Mouse (Mus musculus) MEL (cell line): ENCODE measurements around the gene Carm1. TPM values are rescaled to one million over a fixed set of nuclear protein-coding genes. Genes with fewer than 3 reads are reported as not detected.
"Not testable (repeated sequence)": the region's sequence is repeated elsewhere in the genome, so short reads cannot be mapped to it uniquely, and the experiment has no call there.

Experiments
- DNase-seq: peaks from one replicate; pipeline ENCODE4 v3.0.0; 2011; ENCODE audit warnings: low read depth, low spot score
- H3K27ac ChIP-seq: 2 replicates; pipeline ENCODE4 v1.5.1; 2012; ENCODE audit warnings: low read depth, mild to moderate bottlenecking, control low read depth, low read length, moderate library complexity; ENCODE audit not compliant: control insufficient read depth
- H3K27me3 ChIP-seq, 2 experiments: fragments of 150-350 bp in 1 of 2; sonication (generic) in 1 of 2; 2 replicates each; pipeline ENCODE4 v1.6.1; 2012; ENCODE audit warnings: low read length in 2 of 2, mild to moderate bottlenecking in 2 of 2, improper control_type of control experiment in 1 of 2, moderate library complexity in 1 of 2; ENCODE audit not compliant: insufficient read depth in 2 of 2, control insufficient read depth in 1 of 2
- H3K36me3 ChIP-seq, 2 experiments: 2 replicates each; pipeline ENCODE4 v1.6.1; 2012 to 2014; ENCODE audit warnings: low read length in 2 of 2, improper control_type of control experiment in 1 of 2, inconsistent platforms in 1 of 2, mild to moderate bottlenecking in 1 of 2; ENCODE audit not compliant: insufficient read depth in 2 of 2, control insufficient read depth in 1 of 2
- H3K4me1 ChIP-seq, 2 experiments: fragments of 150-350 bp in 1 of 2; sonication (generic) in 1 of 2; 2 replicates each; pipeline ENCODE4 v1.6.1; 2012; ENCODE audit warnings: low read length in 2 of 2, improper control_type of control experiment in 1 of 2, mild to moderate bottlenecking in 1 of 2; ENCODE audit not compliant: insufficient read depth in 2 of 2, control insufficient read depth in 1 of 2
- H3K4me3 ChIP-seq, 2 experiments: fragments of 150-350 bp in 1 of 2; sonication (generic) in 1 of 2; 2 replicates each; pipeline ENCODE4 v1.5.1; 2012; ENCODE audit warnings: low read depth in 2 of 2, low read length in 2 of 2, mild to moderate bottlenecking in 2 of 2, moderate library complexity in 2 of 2, control low read depth in 1 of 2, improper control_type of control experiment in 1 of 2; ENCODE audit not compliant: control insufficient read depth in 1 of 2, insufficient read depth in 1 of 2
- H3K79me2 ChIP-seq: 2 replicates; pipeline ENCODE4 v1.6.1; 2012; ENCODE audit warnings: mild to moderate bottlenecking, low read length, moderate library complexity; ENCODE audit not compliant: control insufficient read depth, poor library complexity, insufficient read depth
- H3K9ac ChIP-seq: 2 replicates; pipeline ENCODE4 v1.6.1; 2012; ENCODE audit warnings: low read depth, mild to moderate bottlenecking, control low read depth, low read length, moderate library complexity; ENCODE audit not compliant: control insufficient read depth, poor library complexity, severe bottlenecking
- H3K9me3 ChIP-seq: fragments of 150-350 bp; sonication (generic); replicated peaks from 2 replicates; pipeline ENCODE4 v1.6.1; 2012; ENCODE audit warnings: mild to moderate bottlenecking, low read length, improper control_type of control experiment, moderate library complexity; ENCODE audit not compliant: insufficient read depth
- EP300 ChIP-seq, 2 experiments: IDR thresholded peaks; 2 replicates each; pipeline ENCODE4 v1.6.1; 2011; ENCODE audit warnings: improper control_type of control experiment in 2 of 2, low read length in 2 of 2, low read depth in 1 of 2, mild to moderate bottlenecking in 1 of 2
- ETS1 ChIP-seq: IDR thresholded peaks from 2 replicates; pipeline ENCODE4 v1.6.1; 2012; ENCODE audit warnings: low read depth, mild to moderate bottlenecking, inconsistent platforms, low read length, improper control_type of control experiment, moderate library complexity
- MAFK ChIP-seq: IDR thresholded peaks from 2 replicates; pipeline ENCODE4 v1.6.1; 2011; ENCODE audit warnings: low read depth, mild to moderate bottlenecking, low read length, improper control_type of control experiment, borderline replicate concordance
- MXI1 ChIP-seq: IDR thresholded peaks from 2 replicates; pipeline ENCODE4 v1.6.1; 2011; ENCODE audit warnings: mild to moderate bottlenecking, low read depth, low read length, improper control_type of control experiment
- NELFE ChIP-seq: IDR thresholded peaks from 2 replicates; pipeline ENCODE4 v1.6.1; 2011; ENCODE audit warnings: low read depth, low read length, improper control_type of control experiment
- POLR2A ChIP-seq, 2 experiments: IDR thresholded peaks; 2 replicates each; pipeline ENCODE4 v1.6.1; 2011 to 2012; ENCODE audit warnings: low read length in 2 of 2, mild to moderate bottlenecking in 2 of 2, control low read depth in 1 of 2, improper control_type of control experiment in 1 of 2, low read depth in 1 of 2, moderate library complexity in 1 of 2; ENCODE audit not compliant: control insufficient read depth in 1 of 2, insufficient read depth in 1 of 2, poor library complexity in 1 of 2
- POLR2AphosphoS5 ChIP-seq: IDR thresholded peaks from 2 replicates; pipeline ENCODE4 v1.6.1; 2012; ENCODE audit warnings: low read depth, borderline replicate concordance, mild to moderate bottlenecking, inconsistent platforms, low read length, moderate library complexity, mixed read lengths
- USF2 ChIP-seq, 2 experiments: IDR thresholded peaks; 2 replicates each; pipeline ENCODE4 v1.6.1; 2011 to 2012; ENCODE audit warnings: improper control_type of control experiment in 2 of 2, low read length in 2 of 2, borderline replicate concordance in 1 of 2, inconsistent platforms in 1 of 2, low read depth in 1 of 2, mild to moderate bottlenecking in 1 of 2; ENCODE audit not compliant: insufficient read depth in 1 of 2
- polyA plus RNA-seq, 2 experiments: library from polyadenylated mRNA; stranded (reverse) in 1 of 2; unstranded in 1 of 2; fragments of >175 nt in 1 of 2; fragments of >200 nt in 1 of 2; gene quantifications; 2 replicates each; pipeline versions ENCODE4 v1.2.1 to v1.2.4; 2012; ENCODE audit warnings: low replicate concordance in 2 of 2, low read depth in 1 of 2; ENCODE audit not compliant: insufficient read length in 2 of 2, insufficient read depth in 1 of 2, missing spikeins in 1 of 2
- total RNA-seq: library from RNA; depleted of rRNA; stranded (reverse); fragments of 300-350 nt; gene quantifications from 2 replicates; pipeline ENCODE4 v1.2.3, GENCODE M21; 2012

Carm1 gene
- total and polyA plus RNA-seq, 3 experiments = 121 to 423 (median 121) TPM

DNA sequence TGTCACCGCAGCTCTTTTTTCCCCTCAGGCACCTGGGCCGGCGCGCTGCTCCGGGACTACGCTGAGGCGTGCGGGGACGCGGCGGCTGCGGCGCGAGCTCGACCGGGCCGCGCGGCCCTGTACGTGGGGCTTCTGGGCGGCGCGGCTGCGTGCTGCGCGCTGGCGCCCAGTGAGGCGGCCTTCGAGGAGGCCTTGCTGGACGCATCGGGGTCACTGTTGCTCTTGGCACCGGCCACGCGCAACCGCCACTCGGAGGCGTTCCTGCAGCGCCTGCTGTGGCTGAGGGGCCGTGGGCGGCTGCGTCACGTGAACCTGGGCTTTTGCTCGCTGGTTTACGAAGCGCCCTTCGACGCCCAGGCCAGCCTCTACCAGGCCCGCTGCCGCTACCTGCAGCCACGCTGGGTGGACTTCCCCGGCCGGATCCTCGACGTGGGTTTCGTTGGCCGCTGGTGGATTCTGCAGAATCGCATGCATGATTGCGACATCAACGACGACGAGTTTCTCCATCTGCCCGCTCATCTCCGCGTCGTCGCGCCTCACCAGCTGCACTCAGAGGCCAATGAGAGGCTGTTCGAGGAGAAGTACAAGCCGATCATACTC is 46.5 kb downstream of the Carm1 start:
- no peaks in the 10 kb centered on the region for H3K27me3 ChIP-seq
- peaks cover 28% of the 10 kb centered on the region for H3K79me2 ChIP-seq
- peaks cover 9 to 20% of the 10 kb centered on the region in 2 experiments for H3K36me3 ChIP-seq
- peak overlapping the region; percentile 72 for H3K9ac ChIP-seq
- H3K4me3 ChIP-seq = peak overlapping the region; percentile 52 to 65
- peaks cover 3 to 22% of the 10 kb centered on the region in 2 experiments; a peak in 3 of 4 replicates for H3K4me1 ChIP-seq
- H3K27ac ChIP-seq = peak overlapping the region; percentile 66
- no peaks in the 10 kb centered on the region for H3K9me3 ChIP-seq
- 0 out of 2 replicates have a peak, but pooled peaks have one; percentile 84 for TF ChIP-seq POLR2AphosphoS5
- TF ChIP-seq USF2 (IDR thresholded peaks at IDR 0.05; ENCODE audit: borderline replicate concordance in 1 of 2, insufficient read depth in 1 of 2, low read depth in 1 of 2, low read length in 2 of 2) = no peak
- TF ChIP-seq, all 39 proteins: peak for 1
- DNase-seq = peak; percentile 81

DNA sequence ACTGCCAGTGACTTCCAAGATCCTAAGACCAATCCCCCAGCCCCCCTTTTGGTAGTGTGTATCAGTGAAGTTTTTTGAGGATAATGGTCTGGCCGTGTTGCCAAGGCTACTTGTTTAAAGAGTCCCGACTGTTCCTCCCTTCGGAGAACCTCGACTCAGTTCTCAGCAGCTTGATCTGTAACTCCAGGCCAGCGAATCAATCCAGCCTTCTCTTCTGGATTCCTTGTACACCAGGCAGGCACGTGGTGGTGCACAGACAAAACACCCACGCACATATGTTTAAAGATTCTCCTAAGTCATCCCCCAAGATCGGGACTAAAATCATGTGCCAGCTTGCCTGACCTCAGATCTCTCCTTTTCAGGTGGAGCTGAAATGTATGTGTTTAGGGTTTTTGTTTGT is 47.7 kb downstream of the Carm1 start:
- Histone ChIP-seq H3K9ac (peak overlapping the region; percentile 72), H3K4me1 (peaks cover 3 to 22% of the 10 kb centered on the region in 2 experiments; a peak in 3 of 4 replicates), H3K36me3 (peaks cover 9 to 20% of the 10 kb centered on the region in 2 experiments), H3K79me2 (peaks cover 28% of the 10 kb centered on the region), H3K4me3 (peak overlapping the region; percentile 52 to 65)
- not testable (repeated sequence) for H3K9me3 ChIP-seq, DNase-seq, H3K27me3 ChIP-seq, H3K27ac ChIP-seq
- 0 out of 4 replicates have a peak, but pooled peaks of 1 of the 2 experiments have one; percentile 34 for TF ChIP-seq POLR2A (IDR thresholded peaks at IDR 0.05; ENCODE audit: control insufficient read depth in 1 of 2, insufficient read depth in 1 of 2, low read depth in 1 of 2, low read length in 2 of 2, poor library complexity in 1 of 2)

DNA sequence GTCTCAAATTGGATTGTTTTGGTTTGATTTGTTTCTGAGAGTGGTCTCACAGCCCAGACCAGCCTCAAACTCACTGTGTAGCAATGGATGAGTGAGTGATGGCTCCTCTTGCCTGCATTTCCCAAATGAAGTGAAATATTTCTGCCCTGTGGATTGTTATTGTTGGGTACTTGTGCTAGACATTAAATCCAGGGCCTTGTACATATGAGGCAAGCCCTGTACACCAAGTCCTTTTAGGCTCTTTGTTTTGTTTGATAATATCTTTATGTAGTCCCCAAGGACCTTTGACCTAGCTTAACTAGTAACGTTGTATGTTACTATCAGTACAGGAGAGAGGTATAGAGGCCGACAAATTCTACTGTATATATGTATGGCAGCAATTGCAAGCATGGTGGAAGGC is 48.1 kb downstream of the Carm1 start:
- no peak for DNase-seq
- Histone ChIP-seq H3K79me2 (peaks cover 28% of the 10 kb centered on the region), H3K27ac (no peak overlapping the region), H3K9ac (peak overlapping the region; percentile 1), H3K27me3 (no peaks in the 10 kb centered on the region), H3K36me3 (peaks cover 9 to 20% of the 10 kb centered on the region in 2 experiments), H3K4me1 (peaks cover 3 to 22% of the 10 kb centered on the region in 2 experiments; a peak in 3 of 4 replicates), H3K9me3 (no peaks in the 10 kb centered on the region), H3K4me3 (peak overlapping the region in 1 of 2 experiments; percentile 65; a peak in 1 of 4 replicates)
- TF ChIP-seq NELFE = no peak
- TF ChIP-seq MXI1 = no peak
- no peak for TF ChIP-seq ETS1
- no peak for TF ChIP-seq MAFK
- no peak for TF ChIP-seq EP300 (IDR thresholded peaks at IDR 0.05; ENCODE audit: low read depth in 1 of 2, low read length in 2 of 2)
